Mouse (Mus musculus) heart, postnatal 0 days (tissue): ENCODE data around the gene Iqgap3. TPM values are rescaled to one million over a fixed set of nuclear protein-coding genes. Genes with fewer than 3 reads are reported as not detected.

ENCODE experiments used
- ATAC-seq: fragments of 200-750 bp; cut with Nextera tagmentation; 2 replicates; pipeline ENCODE4 v1.8.0; 2017; ENCODE audit warnings: low read depth, moderate number of reproducible peaks, moderate library complexity; ENCODE audit not compliant: insufficient read depth
- DNase-seq: peaks from one replicate; pipeline ENCODE4 v3.0.0-alpha.2; 2016; ENCODE audit warnings: low spot score
- H3K27ac ChIP-seq: fragments of 300-500 bp; sonication (generic); 2 replicates; pipeline ENCODE4 v1.5.1; 2014; ENCODE audit warnings: low read depth, mild to moderate bottlenecking
- H3K27me3 ChIP-seq: fragments of 300-500 bp; sonication (generic); 2 replicates; pipeline ENCODE4 v1.6.1; 2014; ENCODE audit warnings: low read length, mixed read lengths; ENCODE audit not compliant: control insufficient read depth, insufficient read depth
- H3K36me3 ChIP-seq: fragments of 300-500 bp; sonication (generic); replicated peaks from 2 replicates; pipeline ENCODE4 v1.6.1; 2014; ENCODE audit warnings: low read length, mixed read lengths; ENCODE audit not compliant: control insufficient read depth, insufficient read depth
- H3K4me1 ChIP-seq: fragments of 300-500 bp; sonication (generic); 2 replicates; pipeline ENCODE4 v1.6.1; 2014; ENCODE audit warnings: antibody characterized with exemption; ENCODE audit not compliant: control insufficient read depth, insufficient read depth
- H3K4me2 ChIP-seq: fragments of 300-500 bp; sonication (generic); 2 replicates; pipeline ENCODE4 v1.6.1; 2014; ENCODE audit warnings: low read depth, mild to moderate bottlenecking, low read length, moderate library complexity
- H3K4me3 ChIP-seq: fragments of 300-500 bp; sonication (generic); 2 replicates; pipeline ENCODE4 v1.5.1; 2014; ENCODE audit warnings: low read depth, low read length
- H3K9ac ChIP-seq: fragments of 300-500 bp; sonication (generic); replicated peaks from 2 replicates; pipeline ENCODE4 v1.6.1; 2014; ENCODE audit warnings: low read depth, low read length, mixed read lengths
- H3K9me3 ChIP-seq: fragments of 300-500 bp; sonication (generic); replicated peaks from 2 replicates; pipeline ENCODE4 v1.6.1; 2016; ENCODE audit warnings: low read length; ENCODE audit not compliant: control insufficient read depth
- CTCF ChIP-seq: IDR thresholded peaks from 2 replicates; pipeline ENCODE4 v1.5.1; 2016; ENCODE audit warnings: antibody characterized with exemption, control low read depth, low read depth
- EP300 ChIP-seq: IDR thresholded peaks from 2 replicates; pipeline ENCODE4 v1.6.1; 2016; ENCODE audit warnings: antibody characterized with exemption, low read depth
- WGBS: fragments of 180-500 bp; shearing (Covaris S2); extraction: QIAGEN DNeasy Blood & Tissue Kit; methylation state at CpG from one replicate; pipeline ENCODE4 v1.1.7; 2014; 5-methylcytosine and 5-hydroxymethylcytosine counted together
- polyA plus RNA-seq: library from polyadenylated mRNA; unstranded; fragments of >200 nt; fragmentation: Nextera tagmentation; extraction: Ambion mirVana; gene quantifications from 2 replicates; pipeline ENCODE4 v1.2.1, GENCODE M21; 2015
- total RNA-seq: library from RNA; depleted of rRNA; stranded (reverse); fragments of >200 nt; gene quantifications from 2 replicates; pipeline ENCODE4 v1.2.3, GENCODE M21; 2014; ENCODE audit warnings: low replicate concordance

Iqgap3 gene
- total and polyA plus RNA-seq, 2 experiments from 2014 or later, result 6.8 to 35.3 TPM

- Histone ChIP-seq H3K9me3 (no peaks in the 10 kb centered on the region), H3K27ac (peak overlapping the region; percentile 88), H3K4me3 (0 out of 2 replicates have a peak overlapping the region, but pooled peaks have one; percentile 3), H3K4me1 (peaks cover 24% of the 10 kb centered on the region), H3K9ac (0 out of 2 replicates have a peak overlapping the region, but pooled peaks have one; percentile 54), H3K36me3 (no peaks in the 10 kb centered on the region), H3K27me3 (no peaks in the 10 kb centered on the region), H3K4me2 (peak overlapping the region; percentile 48)
- peak; percentile 90 for DNase-seq
- 0 out of 2 replicates have a peak, but pooled peaks have one; percentile 4 for TF ChIP-seq CTCF
- TF ChIP-seq EP300, result no peak
- 11% methylated on average over 4 of the region's 4 CpGs for WGBS
- peak; percentile 80 for ATAC-seq
Measured at GRCm38 (mm10) chr3:88133187-88133771, 51.5 kb downstream of the Iqgap3 start.

- Histone ChIP-seq H3K27me3 (no peaks in the 10 kb centered on the region), H3K36me3 (no peaks in the 10 kb centered on the region), H3K4me1 (peaks cover 49% of the 10 kb centered on the region), H3K9ac (no peak overlapping the region), H3K4me2 (no peak overlapping the region), H3K27ac (no peak overlapping the region), H3K9me3 (no peaks in the 10 kb centered on the region), H3K4me3 (no peak overlapping the region)
- ATAC-seq (no peak), DNase-seq (peak; percentile 4)
- TF ChIP-seq CTCF, result no peak
- no peak for TF ChIP-seq EP300
- WGBS, result 86% methylated on average over 9 of the region's 9 CpGs
Measured at GRCm38 (mm10) chr3:88136346-88136745, 54.6 kb downstream of the Iqgap3 start.

- Histone ChIP-seq H3K9ac (no peak overlapping the region), H3K27ac (peak overlapping the region; percentile 99), H3K4me3 (no peak overlapping the region), H3K27me3 (no peaks in the 10 kb centered on the region), H3K36me3 (no peaks in the 10 kb centered on the region), H3K4me2 (no peak overlapping the region), H3K9me3 (no peaks in the 10 kb centered on the region), H3K4me1 (peaks cover 52% of the 10 kb centered on the region)
- no peak for ATAC-seq
- peak; percentile 4 for DNase-seq
- WGBS, result 70% methylated on average over 4 of the region's 4 CpGs
- TF ChIP-seq EP300 (no peak), CTCF (no peak)
Measured at GRCm38 (mm10) chr3:88136945-88137494, 55.2 kb downstream of the Iqgap3 start.

- peak overlapping the region; percentile 99 for H3K27ac ChIP-seq
- ATAC-seq, result no peak
- H3K4me3 ChIP-seq, result peak overlapping the region; percentile 60
- H3K9ac ChIP-seq, result peak overlapping the region; percentile 84; the same call in 1 of the 2 replicates
- H3K4me2 ChIP-seq, result peak overlapping the region; percentile 95
- peak; percentile 55 for DNase-seq
- 6% methylated on average over 3 of the region's 3 CpGs for WGBS
- TF ChIP-seq EP300 (no peak), CTCF (no peak)
- no peaks in the 10 kb centered on the region for H3K36me3 ChIP-seq
- no peaks in the 10 kb centered on the region for H3K9me3 ChIP-seq
- H3K27me3 ChIP-seq, result no peaks in the 10 kb centered on the region
- peaks cover 45% of the 10 kb centered on the region for H3K4me1 ChIP-seq
Measured at GRCm38 (mm10) chr3:88137821-88138220, 56.0 kb downstream of the Iqgap3 start.

GRCm38 (mm10) chr3:88138336-88139242, 56.8 kb downstream of the Iqgap3 start:
- peak overlapping the region; percentile 84 for H3K9ac ChIP-seq
- peak; percentile 99 for DNase-seq
- H3K36me3 ChIP-seq, result no peaks in the 10 kb centered on the region
- peak overlapping the region; percentile 99 for H3K27ac ChIP-seq
- H3K4me2 ChIP-seq, result peak overlapping the region; percentile 95
- no peaks in the 10 kb centered on the region for H3K9me3 ChIP-seq
- peaks cover 40% of the 10 kb centered on the region for H3K4me1 ChIP-seq
- no peaks in the 10 kb centered on the region for H3K27me3 ChIP-seq
- no peak for TF ChIP-seq CTCF
- TF ChIP-seq EP300, result peak; percentile 98
- H3K4me3 ChIP-seq, result peak overlapping the region; percentile 60
- under 1% methylated on average over 32 of the region's 32 CpGs for WGBS
- peak; percentile 66 for ATAC-seq
